Mouse (Mus musculus): ENCODE measurements around the gene Sez6. TPM values are rescaled to one million over a fixed set of nuclear protein-coding genes. Genes with fewer than 3 reads are reported as not detected.
A peak's percentile ranks its signal among the peaks of the same experiment; 100 is the strongest.

The Sez6 gene
- polyA plus RNA-seq, 1 experiment from 2014 or later, result 104 TPM

GRCm38 (mm10) chr11:77909376-77909775, 21.2 kb upstream of the Sez6 start:
- H3K27ac ChIP-seq (replicated peaks), result no peak overlapping the region
- WGBS, result 34% methylated on average over 5 of the region's 5 CpGs

GRCm38 (mm10) chr11:77909776-77910175, 20.8 kb upstream of the Sez6 start:
- no peak for ATAC-seq (ENCODE audit: low read depth)
- peaks cover 27% of the 10 kb centered on the region for H3K4me1 ChIP-seq (replicated peaks)
- H3K27me3 ChIP-seq, result peaks cover 71% of the 10 kb centered on the region
- no peak overlapping the region for H3K27ac ChIP-seq (replicated peaks)
- H3K4me3 ChIP-seq, result no peak overlapping the region
- 40% methylated on average over 6 of the region's 6 CpGs for WGBS
- H3K4me2 ChIP-seq, result no peak overlapping the region
- H3K9ac ChIP-seq, result no peak overlapping the region
- no peaks in the 10 kb centered on the region for H3K9me3 ChIP-seq
- no peaks in the 10 kb centered on the region for H3K36me3 ChIP-seq

More at GRCm38 (mm10) chr11:77909376-77909775, 21.2 kb upstream of the Sez6 start:
- Histone ChIP-seq H3K27me3 (peaks cover 72% of the 10 kb centered on the region), H3K9ac (no peak overlapping the region), H3K4me1 (replicated peaks) (peaks cover 23% of the 10 kb centered on the region), H3K9me3 (no peaks in the 10 kb centered on the region), H3K4me2 (no peak overlapping the region), H3K4me3 (no peak overlapping the region), H3K36me3 (no peaks in the 10 kb centered on the region)
- no peak for ATAC-seq (ENCODE audit: low read depth)

GRCm38 (mm10) chr11:77913505-77913904, 17.1 kb upstream of the Sez6 start:
- Histone ChIP-seq H3K9ac (no peak overlapping the region), H3K4me3 (no peak overlapping the region), H3K27ac (replicated peaks) (no peak overlapping the region), H3K9me3 (no peaks in the 10 kb centered on the region), H3K4me1 (replicated peaks) (peaks cover 24% of the 10 kb centered on the region), H3K36me3 (no peaks in the 10 kb centered on the region), H3K4me2 (no peak overlapping the region), H3K27me3 (peaks cover 87% of the 10 kb centered on the region)
- 15% methylated on average over 6 of the region's 6 CpGs for WGBS
- ATAC-seq (ENCODE audit: low read depth), result no peak

- Histone ChIP-seq H3K9me3 (no peaks in the 10 kb centered on the region), H3K4me1 (replicated peaks) (peaks cover 18% of the 10 kb centered on the region), H3K4me3 (no peak overlapping the region), H3K4me2 (peak overlapping the region; percentile 36), H3K27ac (replicated peaks) (peak overlapping the region; percentile 54), H3K9ac (peak overlapping the region; percentile 52; the same call in 1 of the 2 replicates), H3K36me3 (no peaks in the 10 kb centered on the region), H3K27me3 (peaks cover 83% of the 10 kb centered on the region)
- WGBS, result 3% methylated on average over 31 of the region's 32 CpGs
- ATAC-seq (ENCODE audit: low read depth), result peak; percentile 45; the same call in 1 of the 2 replicates
Observed at GRCm38 (mm10) chr11:77914598-77915260, 15.9 kb upstream of the Sez6 start.

DNA sequence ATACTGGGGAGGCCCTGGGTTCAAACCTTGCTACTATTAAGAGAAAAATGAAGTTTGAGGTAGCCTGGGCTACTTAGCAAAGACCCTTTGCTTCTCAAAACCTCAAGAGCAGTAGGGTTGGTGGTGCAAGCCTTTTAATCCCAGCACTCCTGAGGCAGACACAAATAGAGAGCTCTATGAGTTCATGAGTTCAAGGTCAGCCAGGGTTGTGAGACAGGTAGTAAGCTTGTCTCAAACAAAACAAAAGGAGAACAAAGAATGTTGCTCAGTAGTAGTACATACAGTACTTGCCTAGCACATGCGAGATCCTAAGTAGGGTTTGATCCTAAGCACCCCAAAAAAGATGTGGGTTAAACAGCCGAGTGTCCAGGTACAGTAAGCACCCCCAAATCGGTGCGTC, 13.9 kb upstream of the Sez6 start:
- Histone ChIP-seq H3K4me3 (no peak overlapping the region), H3K4me1 (replicated peaks) (peaks cover 17% of the 10 kb centered on the region), H3K4me2 (no peak overlapping the region), H3K27me3 (peaks cover 81% of the 10 kb centered on the region), H3K9me3 (no peaks in the 10 kb centered on the region), H3K27ac (replicated peaks) (no peak overlapping the region), H3K9ac (no peak overlapping the region), H3K36me3 (no peaks in the 10 kb centered on the region)
- ATAC-seq (ENCODE audit: low read depth), result no peak
- 91% methylated on average over 4 of the region's 4 CpGs for WGBS

DNA sequence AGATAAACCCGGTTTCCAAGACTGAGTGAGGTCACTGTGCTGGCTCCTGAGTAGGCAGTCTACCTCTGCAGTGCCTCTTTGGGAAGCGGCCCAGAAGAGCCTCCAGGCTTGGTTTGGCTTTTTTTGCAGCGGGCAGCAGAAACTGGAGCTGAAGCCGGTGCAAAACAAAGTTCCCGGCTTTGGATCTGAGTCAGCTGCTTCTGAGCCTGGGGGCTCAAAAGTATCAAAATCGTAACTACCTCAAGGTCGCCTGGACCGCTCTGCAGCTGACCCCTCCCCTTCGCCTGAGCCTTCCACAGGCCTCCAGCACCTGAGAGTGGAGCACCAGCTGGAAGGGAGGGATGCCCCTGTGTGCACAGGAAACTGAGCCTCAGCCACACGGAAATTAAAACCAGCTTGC, 13.4 kb upstream of the Sez6 start:
- Histone ChIP-seq H3K36me3 (no peaks in the 10 kb centered on the region), H3K4me3 (no peak overlapping the region), H3K27me3 (peaks cover 81% of the 10 kb centered on the region), H3K4me2 (no peak overlapping the region), H3K27ac (replicated peaks) (no peak overlapping the region), H3K4me1 (replicated peaks) (peaks cover 17% of the 10 kb centered on the region), H3K9ac (no peak overlapping the region), H3K9me3 (no peaks in the 10 kb centered on the region)
- no peak for ATAC-seq (ENCODE audit: low read depth)
- 47% methylated on average over 10 of the region's 10 CpGs for WGBS

DNA sequence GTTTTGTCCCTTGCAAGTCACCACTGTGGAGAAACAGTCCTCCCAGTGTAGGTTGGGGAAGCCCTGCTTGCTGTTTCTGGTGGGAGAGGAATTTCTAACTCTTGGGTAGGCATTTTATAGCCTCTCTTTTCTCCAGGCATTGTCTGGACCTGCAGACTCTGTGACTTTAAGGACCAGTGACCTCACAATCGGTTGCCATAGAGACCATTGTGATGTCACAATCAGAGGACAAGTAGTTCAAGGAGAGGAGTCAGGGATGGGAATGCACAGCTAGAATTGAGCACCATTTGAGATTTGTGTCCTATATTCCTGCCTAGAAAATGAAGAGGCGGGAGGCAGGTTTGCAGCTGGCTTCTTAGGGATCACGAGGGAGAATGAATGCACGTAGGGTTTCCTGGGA, 7.3 kb upstream of the Sez6 start:
- Histone ChIP-seq H3K27ac (replicated peaks) (no peak overlapping the region), H3K27me3 (peaks cover 49% of the 10 kb centered on the region), H3K9me3 (no peaks in the 10 kb centered on the region), H3K36me3 (no peaks in the 10 kb centered on the region), H3K4me3 (no peak overlapping the region), H3K4me2 (no peak overlapping the region), H3K9ac (no peak overlapping the region), H3K4me1 (replicated peaks) (peaks cover 33% of the 10 kb centered on the region)
- WGBS, result 57% methylated on average over 4 of the region's 4 CpGs
- ATAC-seq (ENCODE audit: low read depth), result no peak

DNA sequence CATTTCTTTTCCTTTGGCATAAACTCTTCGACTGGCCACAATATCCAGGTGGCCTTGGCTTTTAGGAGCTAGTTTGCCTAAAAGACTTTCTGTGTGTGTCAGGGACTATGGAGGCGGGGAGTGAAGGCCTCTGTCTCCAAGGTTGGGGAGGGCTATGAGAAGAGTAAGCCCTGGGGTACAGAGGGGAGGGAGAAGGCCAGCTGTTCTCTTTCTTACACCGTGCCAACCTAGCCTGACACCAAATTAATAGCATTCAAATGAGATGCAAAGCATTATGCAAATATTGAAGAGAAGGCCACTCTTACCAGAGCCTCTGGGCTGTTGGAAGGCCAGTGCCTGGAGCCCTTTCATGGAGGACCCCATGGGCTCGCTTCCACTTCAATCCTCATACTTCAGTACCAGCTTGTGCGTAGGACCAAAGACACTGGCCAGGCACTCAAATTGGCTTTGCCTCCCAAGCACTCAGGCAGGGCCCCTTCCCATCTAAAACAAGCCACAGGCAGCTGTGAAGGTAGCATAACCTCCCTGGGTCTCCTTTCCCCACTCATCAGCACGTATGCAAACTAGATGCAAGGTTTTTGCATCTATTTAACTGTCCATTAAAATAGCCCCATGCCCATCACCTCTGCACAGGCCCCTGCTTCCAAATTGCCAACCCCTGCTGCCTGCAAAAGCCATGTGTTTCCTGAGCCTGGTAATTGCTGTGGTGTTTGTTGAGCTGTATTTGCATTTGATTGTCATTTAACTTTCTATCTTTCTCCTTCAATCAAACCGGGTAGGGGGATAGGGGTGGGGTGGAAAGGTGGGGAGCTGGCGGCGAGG, 4.6 kb upstream of the Sez6 start:
- 19% methylated on average over 9 of the region's 9 CpGs for WGBS
- peak; percentile 57; the same call in 1 of the 2 replicates for ATAC-seq (ENCODE audit: low read depth)
- Histone ChIP-seq H3K9ac (0 out of 2 replicates have a peak overlapping the region, but pooled peaks have one; percentile 8), H3K27ac (replicated peaks) (peak overlapping the region; percentile 72), H3K9me3 (no peaks in the 10 kb centered on the region), H3K27me3 (peaks cover 54% of the 10 kb centered on the region), H3K4me2 (no peak overlapping the region), H3K4me3 (no peak overlapping the region), H3K36me3 (no peaks in the 10 kb centered on the region), H3K4me1 (replicated peaks) (peaks cover 57% of the 10 kb centered on the region)

DNA sequence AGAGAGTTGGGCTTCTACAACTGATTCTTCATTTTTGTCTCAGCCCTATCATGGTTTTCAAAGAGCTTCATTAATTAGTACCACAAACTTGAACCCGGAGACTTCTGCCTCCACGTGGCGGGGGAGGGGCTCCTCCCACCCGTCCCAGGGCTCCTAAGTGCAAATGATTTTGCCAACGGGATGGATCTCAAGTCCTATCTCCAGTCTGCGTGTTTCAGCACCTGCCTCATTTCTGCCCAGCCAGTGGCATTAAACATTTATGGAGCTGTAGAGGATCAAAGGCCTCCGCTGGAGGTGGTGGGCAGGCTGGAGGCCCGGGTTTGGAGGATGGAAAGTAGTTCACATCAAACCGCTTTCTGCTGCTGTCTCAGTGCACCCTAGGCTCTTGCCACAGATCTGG, 3.9 kb upstream of the Sez6 start:
- Histone ChIP-seq H3K4me2 (no peak overlapping the region), H3K27me3 (peaks cover 57% of the 10 kb centered on the region), H3K4me3 (no peak overlapping the region), H3K9ac (0 out of 2 replicates have a peak overlapping the region, but pooled peaks have one; percentile 8), H3K9me3 (no peaks in the 10 kb centered on the region), H3K4me1 (replicated peaks) (peaks cover 64% of the 10 kb centered on the region), H3K27ac (replicated peaks) (peak overlapping the region; percentile 72), H3K36me3 (no peaks in the 10 kb centered on the region)
- ATAC-seq (ENCODE audit: low read depth), result no peak
- 7% methylated on average over 9 of the region's 9 CpGs for WGBS

- Histone ChIP-seq H3K9ac (no peak overlapping the region), H3K27ac (replicated peaks) (no peak overlapping the region), H3K4me1 (replicated peaks) (peaks cover 75% of the 10 kb centered on the region), H3K27me3 (peaks cover 63% of the 10 kb centered on the region), H3K9me3 (no peaks in the 10 kb centered on the region), H3K4me3 (no peak overlapping the region), H3K4me2 (no peak overlapping the region), H3K36me3 (no peaks in the 10 kb centered on the region)
- ATAC-seq (ENCODE audit: low read depth), result no peak
- 73% methylated on average over 5 of the region's 5 CpGs for WGBS
Observed at GRCm38 (mm10) chr11:77927837-77928236, 2.8 kb upstream of the Sez6 start.

GRCm38 (mm10) chr11:77931541-77932433, 1.2 kb downstream of the Sez6 start:
- Histone ChIP-seq H3K4me1 (replicated peaks) (peaks cover 87% of the 10 kb centered on the region), H3K9me3 (no peaks in the 10 kb centered on the region), H3K27me3 (peaks cover 87% of the 10 kb centered on the region), H3K4me3 (peak overlapping the region; percentile 79), H3K9ac (peak overlapping the region; percentile 95), H3K4me2 (peak overlapping the region; percentile 92), H3K27ac (replicated peaks) (peak overlapping the region; percentile 98), H3K36me3 (no peaks in the 10 kb centered on the region)
- WGBS, result 2% methylated on average over 41 of the region's 41 CpGs
- ATAC-seq (ENCODE audit: low read depth), result no peak

Measured in neural tube, embryonic 13.5 days (tissue).